In genomic region chr3:32822620-32823019, GRCm38 (mm10) we compare ENCODE assay signal across 12 mouse cellular contexts. TPM values are rescaled to one million over a fixed set of nuclear protein-coding genes. Genes with fewer than 3 reads are reported as not detected.
DNase-seq lines count a peak whose midpoint lies in the region; ATAC-seq and TF ChIP-seq lines count a peak whose summit lies in the region.
"Had no signal": no experiment of that assay in that cellular context is flagged by ENCODE, and none has a peak within 500 bp of the region (broad histone marks: within the 10 kb centered on the region; RNA-seq: fewer than 3 reads in every experiment).

No protein-coding gene starts in this region.

- H3K9me3 ChIP-seq in heart, embryonic 11.5 days (replicated peaks; ENCODE audit: control insufficient read depth, low read length): no peaks in the 10 kb centered on the region
- H3K9me3 ChIP-seq in lung, postnatal 0 days (ENCODE audit: low read length): no peaks in the 10 kb centered on the region
- H3K9me3 ChIP-seq in kidney, embryonic 14.5 days (ENCODE audit: control insufficient read depth, low read length): no peaks in the 10 kb centered on the region
- H3K9me3 ChIP-seq: kidney, embryonic 15.5 days had no signal

- H3K4me1 ChIP-seq in heart, embryonic 11.5 days (ENCODE audit: control insufficient read depth, insufficient read depth, low read length): peaks cover 40% of the 10 kb centered on the region
- H3K4me1 ChIP-seq in lung, postnatal 0 days (ENCODE audit: insufficient read depth, low read depth, low read length): peaks cover 6% of the 10 kb centered on the region; the same call in 1 of the 2 replicates
- H3K4me1 ChIP-seq in kidney, embryonic 14.5 days (ENCODE audit: control insufficient read depth, insufficient read depth, low read length): no peaks in the 10 kb centered on the region

- H3K27ac ChIP-seq in heart, embryonic 11.5 days (ENCODE audit: low read depth, low read length): peak overlapping the region; percentile 81
- H3K27ac ChIP-seq in lung, postnatal 0 days (ENCODE audit: low read length): 0 out of 2 replicates have a peak overlapping the region, but pooled peaks have one; percentile 43
- H3K27ac ChIP-seq in kidney, embryonic 14.5 days (ENCODE audit: low read depth, low read length): no peak overlapping the region
- H3K27ac ChIP-seq: kidney, embryonic 15.5 days had no signal

- DNase-seq in embryo, embryonic 10 days (ENCODE audit: low spot score): peak; percentile 10
- no peak for DNase-seq in embryo, embryonic 9.5 days (ENCODE audit: extremely low spot score)
- peak; percentile 91 for DNase-seq in R1 (ENCODE audit: low read depth, low spot score)
- peak; percentile 54 for DNase-seq in lung, postnatal 0 days (ENCODE audit: low spot score)
- no peak for DNase-seq in urinary bladder, postnatal 25 days (ENCODE audit: low spot score)
- DNase-seq in urinary bladder, postnatal 36 days (ENCODE audit: low spot score in 2 of 2): no peak
- DNase-seq: adrenal gland, postnatal 14 days; cerebellum, adult 8-10 months; thymus, postnatal 4 days had no signal

- H3K36me3 ChIP-seq in heart, embryonic 11.5 days (ENCODE audit: control insufficient read depth, insufficient read depth, low read length): peaks cover 6% of the 10 kb centered on the region; the same call in 1 of the 2 replicates
- H3K36me3 ChIP-seq in lung, postnatal 0 days (ENCODE audit: insufficient read depth, low read length): no peaks in the 10 kb centered on the region
- no peaks in the 10 kb centered on the region for H3K36me3 ChIP-seq in kidney, embryonic 14.5 days (ENCODE audit: control insufficient read depth, insufficient read depth, low read length)
- H3K36me3 ChIP-seq: kidney, embryonic 15.5 days had no signal

- peak overlapping the region; percentile 15; the same call in 1 of the 2 replicates for H3K4me3 ChIP-seq in heart, embryonic 11.5 days (ENCODE audit: low read depth, low read length)
- no peak overlapping the region for H3K4me3 ChIP-seq in lung, postnatal 0 days (ENCODE audit: low read depth, low read length)
- H3K4me3 ChIP-seq in kidney, embryonic 14.5 days (ENCODE audit: low read length): no peak overlapping the region
- H3K4me3 ChIP-seq: kidney, embryonic 15.5 days had no signal

- H3K9ac ChIP-seq in heart, embryonic 11.5 days (ENCODE audit: low read depth, low read length): peak overlapping the region; percentile 29; the same call in 1 of the 2 replicates
- H3K9ac ChIP-seq in lung, postnatal 0 days (replicated peaks; ENCODE audit: low read depth): no peak overlapping the region
- no peak overlapping the region for H3K9ac ChIP-seq in kidney, embryonic 14.5 days (ENCODE audit: low read depth, low read length)
- H3K9ac ChIP-seq: kidney, embryonic 15.5 days had no signal

- 2% methylated on average over 2 of the region's 3 CpGs for WGBS in heart, embryonic 11.5 days (ENCODE audit: insufficient replicate concordance)
- 18% methylated on average over 3 of the region's 3 CpGs for WGBS in lung, postnatal 0 days
- 57% methylated on average over 2 of the region's 3 CpGs for WGBS in kidney, embryonic 14.5 days

- no peaks in the 10 kb centered on the region for H3K27me3 ChIP-seq in heart, embryonic 11.5 days (ENCODE audit: control insufficient read depth, insufficient read depth, low read length)
- no peaks in the 10 kb centered on the region for H3K27me3 ChIP-seq in lung, postnatal 0 days (replicated peaks; ENCODE audit: insufficient read depth, low read length)
- no peaks in the 10 kb centered on the region for H3K27me3 ChIP-seq in kidney, embryonic 14.5 days (ENCODE audit: control insufficient read depth, insufficient read depth, low read length)
- H3K27me3 ChIP-seq: kidney, embryonic 15.5 days had no signal

- peak overlapping the region; percentile 52 for H3K4me2 ChIP-seq in heart, embryonic 11.5 days
- H3K4me2 ChIP-seq in lung, postnatal 0 days (replicated peaks; ENCODE audit: low read depth, low read length): no peak overlapping the region
- no peak overlapping the region for H3K4me2 ChIP-seq in kidney, embryonic 14.5 days (replicated peaks; ENCODE audit: low read depth, low read length)
- H3K4me2 ChIP-seq: kidney, embryonic 15.5 days had no signal

- peak; percentile 64 for ATAC-seq in heart, embryonic 11.5 days (replicated peaks; ENCODE audit: insufficient number of reproducible peaks, low FRiP score, low TSS enrichment)
- ATAC-seq in lung, postnatal 0 days: peak; percentile 70
- no peak for ATAC-seq in kidney, embryonic 14.5 days (ENCODE audit: low FRiP score, low TSS enrichment)

- no peak for TF ChIP-seq EP300 in lung, postnatal 0 days (IDR thresholded peaks at IDR 0.05)

- no peak for TF ChIP-seq CTCF in lung, postnatal 0 days (IDR thresholded peaks at IDR 0.05)

RNA-seq across cellular contexts. Expression of gene Usp13, which starts 5.3 kb away (rescaled TPM):
- 43.3 and 60.4 TPM in 2 replicates for polyA plus RNA-seq in heart, embryonic 11.5 days (2014; fragmentation: Nextera tagmentation; extraction: Ambion mirVana)
- 1.9 and 2.0 TPM in 2 replicates for polyA plus RNA-seq in lung, postnatal 0 days (2015; fragmentation: Nextera tagmentation; extraction: Ambion mirVana)
- polyA plus RNA-seq in kidney, embryonic 14.5 days (2014; fragmentation: Nextera tagmentation; extraction: Ambion mirVana): 2.4 and 4.7 TPM in 2 replicates

Comparison
In these comparisons a context has a peak if more than half of its experiments do, and no peak if none do; other contexts are left out.
1. DNase-seq: peak in embryo, embryonic 10 days (single experiment), R1 (single experiment) and lung, postnatal 0 days (single experiment); none in embryo, embryonic 9.5 days (single experiment), urinary bladder, postnatal 25 days (single experiment) and urinary bladder, postnatal 36 days (0 of 2).